Mouse (Mus musculus) left cerebral cortex, adult 11 months (tissue): ENCODE measurements around the gene Tshr.
A peak's percentile ranks its signal among the peaks of the same experiment; 100 is the strongest.
"Not testable (repeated sequence)": the region's sequence is repeated elsewhere in the genome, so short reads cannot be mapped to it uniquely, and the experiment has no call there.

Experiments
- DNase-seq: peaks from one replicate; pipeline ENCODE4 v3.0.0; 2022; ENCODE audit warnings: low spot score

The Tshr gene

DNA sequence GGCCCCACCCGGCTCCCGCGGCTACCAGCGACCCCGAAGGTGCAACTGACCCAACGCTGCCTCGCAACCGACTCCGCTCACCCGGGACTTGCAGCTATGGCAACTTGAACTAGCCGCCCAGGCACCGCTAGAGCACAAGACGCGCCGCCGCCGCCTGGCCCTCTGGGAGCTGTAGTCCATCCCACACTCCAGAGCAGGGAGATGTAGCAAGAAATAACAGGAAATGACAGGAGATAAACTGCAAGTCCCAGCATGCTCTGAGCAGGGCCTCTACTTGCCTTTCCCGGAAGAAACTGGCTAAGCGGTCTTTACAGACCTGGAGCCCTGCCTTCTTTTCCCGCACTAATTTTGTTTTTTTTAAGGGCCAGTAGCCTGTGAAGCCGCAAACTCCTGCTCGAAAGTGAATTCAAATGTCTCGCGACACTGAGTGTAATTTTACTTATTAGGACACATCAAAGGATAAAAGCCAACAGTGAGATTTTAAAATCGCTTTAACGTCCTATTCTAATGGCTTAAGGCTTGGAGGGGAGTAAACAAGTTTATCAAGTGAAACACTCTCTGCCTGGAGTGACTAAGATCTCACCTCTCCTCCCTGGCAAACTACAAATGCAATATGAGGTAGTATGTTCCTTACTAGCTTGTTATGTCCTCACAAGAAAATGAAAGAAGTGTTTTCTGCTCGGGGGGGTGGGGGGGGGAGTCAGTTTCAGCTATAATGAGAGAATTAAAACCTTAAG, at the start of gene Tshr, which contains the start of gene Cep128:
TSS of gene Tshr (plus strand) at position 283 of the 737 bp plus-strand sequence.
TSS of gene Cep128 (minus strand) at position 129 of the 737 bp plus-strand sequence.
- DNase-seq = peak; percentile 88

DNA sequence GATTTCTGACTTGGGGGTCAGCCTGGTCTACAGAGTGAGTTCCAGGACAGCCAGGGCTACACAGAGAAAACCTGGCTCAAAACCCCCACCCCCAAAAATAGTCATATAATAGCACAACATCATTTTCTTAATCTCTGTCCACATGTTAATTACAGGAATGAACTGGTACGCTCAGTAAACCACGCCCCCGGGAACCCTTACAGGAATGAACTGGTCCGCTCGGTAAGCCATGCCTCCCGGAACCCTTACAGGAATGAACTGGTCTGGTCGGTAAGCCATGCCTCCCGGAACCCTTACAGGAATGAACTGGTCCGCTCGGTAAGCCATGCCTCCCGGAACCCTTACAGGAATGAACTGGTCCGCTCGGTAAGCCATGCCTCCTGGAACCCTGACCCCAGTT, 45.7 kb upstream of the Tshr start:
- not testable (repeated sequence) for DNase-seq

- no peak for DNase-seq
Observed at GRCm38 (mm10) chr12:91353783-91354182, 30.6 kb upstream of the Tshr start.

GRCm38 (mm10) chr12:91369173-91369572, 15.2 kb upstream of the Tshr start:
- no peak for DNase-seq

DNA sequence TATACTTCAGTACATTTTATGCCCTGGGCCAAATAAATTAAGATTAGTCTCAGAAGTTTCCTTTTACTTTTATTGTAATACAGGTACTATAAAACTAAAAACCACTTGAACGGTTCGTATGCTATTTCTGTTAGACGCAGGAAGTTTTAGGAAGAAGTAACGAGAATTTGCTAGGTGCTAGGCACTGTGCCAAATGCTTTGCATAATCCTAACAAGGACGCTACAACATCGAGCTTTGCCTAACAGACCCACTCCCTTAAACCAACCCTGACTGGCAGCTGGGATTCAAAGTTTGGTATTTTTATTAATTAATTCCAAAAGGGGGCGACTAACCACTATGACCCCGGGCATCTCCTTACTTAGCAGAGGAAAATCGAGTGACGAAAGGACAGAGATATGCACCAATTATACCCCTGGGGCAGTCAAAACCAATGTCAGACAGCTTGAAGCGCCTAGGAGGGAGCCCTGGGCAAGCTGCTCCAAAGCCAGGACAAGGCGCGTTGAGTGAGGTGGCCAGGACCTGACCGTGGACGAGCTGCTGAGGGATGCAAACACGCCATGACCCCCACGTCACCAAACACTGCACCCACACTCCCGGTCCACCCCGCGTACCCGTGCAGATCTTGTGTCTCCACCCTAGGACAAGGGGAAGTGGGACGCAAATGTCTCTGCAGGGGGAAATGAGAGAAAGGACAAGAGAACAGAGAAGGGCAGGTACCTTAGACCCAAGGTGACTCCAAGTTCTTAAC, 673 bp upstream of the Tshr start:
- no peak for DNase-seq

- peak; percentile 62 for DNase-seq
Observed at GRCm38 (mm10) chr12:91400232-91401048, 16.1 kb downstream of the Tshr start.

- no peak for DNase-seq
Observed at GRCm38 (mm10) chr12:91401049-91401352, 16.6 kb downstream of the Tshr start.

DNA sequence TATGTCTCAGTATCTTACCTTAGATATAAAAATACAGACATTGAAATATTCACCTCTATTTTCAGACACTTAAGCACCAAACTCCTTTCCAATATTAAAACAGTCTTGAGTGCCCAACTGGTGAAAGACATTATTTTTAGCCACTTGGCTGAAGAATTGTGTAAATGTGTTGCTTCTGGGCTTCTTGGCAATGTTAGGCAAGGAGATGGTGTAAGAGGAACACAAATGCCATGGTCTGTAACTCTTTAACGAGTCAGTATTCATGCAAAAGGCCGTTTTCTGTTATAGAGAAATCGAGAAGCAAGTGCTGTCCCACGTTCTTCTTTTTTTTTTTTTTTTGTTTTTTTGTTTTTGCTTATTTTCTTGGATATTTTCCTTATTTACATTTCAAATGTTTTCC, 25.9 kb downstream of the Tshr start:
- DNase-seq = no peak

GRCm38 (mm10) chr12:91412461-91413182, 28.3 kb downstream of the Tshr start:
- no peak for DNase-seq

DNA sequence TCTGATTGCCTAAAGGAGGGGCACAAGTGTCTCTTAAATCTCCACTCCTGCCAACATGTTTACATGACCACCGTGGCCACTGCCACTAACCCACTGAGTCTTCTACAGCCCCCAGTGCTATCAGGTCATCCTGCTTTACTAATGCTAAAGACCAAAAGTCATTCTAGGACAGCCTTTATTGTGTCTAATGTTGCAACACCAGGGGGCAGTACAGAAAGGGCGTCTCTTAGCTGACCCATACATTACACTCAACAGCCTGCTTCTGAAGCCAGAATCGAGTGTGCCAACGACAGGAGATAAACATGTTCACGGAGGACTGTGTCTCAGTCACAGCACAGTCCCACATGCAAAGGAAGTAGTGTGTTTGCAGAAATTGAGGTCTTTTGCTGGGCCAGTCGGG, 30.7 kb downstream of the Tshr start:
- no peak for DNase-seq

DNA sequence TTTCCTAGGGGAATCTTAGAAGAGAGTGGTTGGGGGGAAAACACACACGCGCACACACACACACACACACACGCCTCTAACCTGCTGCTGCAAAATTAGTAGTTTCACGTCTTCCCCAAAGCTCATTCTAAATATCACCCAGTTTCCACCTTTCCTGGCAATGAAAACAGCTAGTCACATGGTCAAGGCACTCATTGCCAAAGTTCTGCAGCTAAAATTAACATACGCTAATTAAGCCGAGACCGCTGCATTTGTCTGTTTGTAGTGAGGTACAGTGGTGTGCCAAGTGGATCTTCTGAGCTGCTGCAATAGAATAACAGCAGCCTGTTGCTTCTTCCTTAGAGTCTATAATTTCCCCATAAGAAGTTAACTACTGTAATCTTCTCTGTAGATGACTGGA, 32.5 kb downstream of the Tshr start:
- DNase-seq = no peak

DNA sequence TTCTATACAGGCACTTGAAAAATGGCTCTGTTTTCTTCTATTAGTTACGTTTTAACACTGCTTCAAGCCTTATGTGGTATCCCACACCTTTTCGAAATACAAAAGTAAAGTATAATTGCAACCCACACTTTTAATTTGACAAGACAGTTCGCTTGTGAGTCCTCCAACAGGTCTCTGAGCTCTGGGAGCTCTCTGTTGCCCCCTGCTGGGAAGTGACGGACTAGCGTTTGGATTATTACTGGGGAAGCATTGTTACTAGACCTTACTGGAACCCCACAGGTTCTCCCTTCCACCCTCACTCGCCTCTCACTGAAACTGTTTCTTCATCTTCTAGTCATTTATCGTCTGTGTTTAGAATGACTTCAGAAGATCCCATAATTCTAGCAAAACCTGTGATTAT, 34.4 kb downstream of the Tshr start:
- DNase-seq = peak; percentile 37

- DNase-seq = no peak
Observed at GRCm38 (mm10) chr12:91421272-91421671, 36.9 kb downstream of the Tshr start.

GRCm38 (mm10) chr12:91423125-91423820, 38.9 kb downstream of the Tshr start:
- DNase-seq = no peak

DNA sequence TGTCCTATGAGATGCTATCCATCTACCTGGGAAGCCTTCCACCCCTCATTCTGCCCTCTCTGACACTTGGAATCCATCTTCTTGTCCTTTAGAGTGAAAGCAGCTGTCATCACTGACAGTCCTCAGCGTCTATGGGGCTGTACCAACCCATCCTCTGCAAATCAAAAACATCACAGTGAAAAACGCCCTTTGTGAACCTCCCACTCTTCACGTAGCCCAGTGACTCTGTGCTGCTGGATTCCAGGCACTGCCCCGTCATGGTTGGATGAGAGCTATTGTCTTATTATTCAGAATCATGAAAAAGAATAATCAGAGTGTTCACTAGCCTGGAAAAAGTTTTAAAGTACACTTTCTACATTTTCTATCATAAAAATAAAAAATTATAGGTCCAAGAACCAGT, 42.1 kb downstream of the Tshr start:
- DNase-seq = no peak

DNA sequence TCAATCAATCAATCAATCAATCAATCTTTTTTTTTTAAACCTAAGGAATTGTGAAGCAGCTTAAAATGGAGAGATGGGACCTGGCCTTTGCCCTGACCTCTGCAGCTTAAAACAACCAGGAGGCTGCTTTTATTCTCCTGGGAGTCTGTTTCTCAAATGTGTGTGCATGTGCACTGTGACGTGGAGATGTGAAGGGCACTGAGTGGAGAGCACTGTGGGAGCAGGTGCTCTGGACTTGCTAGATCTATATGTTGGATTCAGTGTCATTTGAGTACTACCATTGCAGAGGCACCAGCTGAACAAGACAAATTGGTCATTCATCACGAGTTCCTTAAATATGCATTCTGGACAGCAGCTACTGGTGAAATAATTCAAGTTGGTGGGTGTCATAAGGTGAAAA, 42.8 kb downstream of the Tshr start:
- no peak for DNase-seq

DNA sequence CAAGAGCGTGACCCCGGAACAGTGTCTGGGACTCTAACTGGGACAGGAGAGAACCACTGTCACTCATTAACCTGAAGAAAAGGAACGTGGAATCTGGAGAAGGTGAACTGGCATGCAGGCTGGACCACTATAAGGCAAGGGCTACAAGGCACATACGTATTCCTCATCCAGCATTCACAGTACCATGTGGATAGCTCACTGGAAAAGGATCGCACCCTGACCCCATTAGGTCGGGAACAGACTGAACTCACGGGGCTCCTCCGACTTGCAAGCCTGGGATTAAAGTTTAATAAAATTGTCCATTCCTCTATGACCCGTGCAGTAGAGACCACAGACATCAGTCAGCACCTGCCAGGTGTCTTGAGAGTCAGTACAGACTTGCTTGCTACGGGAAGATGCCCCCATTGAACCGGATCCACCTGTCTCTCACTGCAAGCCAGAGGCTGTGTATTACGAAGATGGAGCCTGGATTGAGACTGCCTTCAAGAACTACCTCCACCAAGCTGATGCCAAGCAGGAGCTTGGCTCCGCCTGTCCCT, 97.9 kb downstream of the Tshr start:
- DNase-seq = no peak

DNA sequence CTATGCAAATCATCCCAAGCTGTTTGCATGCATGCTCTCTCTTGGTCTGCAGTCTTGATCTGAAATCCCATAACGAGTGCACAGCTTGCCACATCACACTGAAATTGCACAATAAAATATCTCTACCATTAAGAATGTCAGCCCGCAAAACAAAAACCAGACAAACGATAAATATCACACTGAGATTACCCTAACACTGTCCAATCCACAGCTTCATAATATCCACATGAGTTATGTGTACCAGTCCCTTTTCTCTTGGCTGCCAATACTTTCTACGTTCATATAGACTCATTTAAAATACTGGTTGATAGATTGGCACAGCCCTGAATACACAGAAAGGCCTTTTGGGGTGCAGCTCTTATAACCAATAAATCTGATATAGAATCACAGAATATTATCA, 102.0 kb downstream of the Tshr start:
- no peak for DNase-seq

- DNase-seq = no peak
Observed at GRCm38 (mm10) chr12:91488406-91488805, 104.0 kb downstream of the Tshr start.

DNA sequence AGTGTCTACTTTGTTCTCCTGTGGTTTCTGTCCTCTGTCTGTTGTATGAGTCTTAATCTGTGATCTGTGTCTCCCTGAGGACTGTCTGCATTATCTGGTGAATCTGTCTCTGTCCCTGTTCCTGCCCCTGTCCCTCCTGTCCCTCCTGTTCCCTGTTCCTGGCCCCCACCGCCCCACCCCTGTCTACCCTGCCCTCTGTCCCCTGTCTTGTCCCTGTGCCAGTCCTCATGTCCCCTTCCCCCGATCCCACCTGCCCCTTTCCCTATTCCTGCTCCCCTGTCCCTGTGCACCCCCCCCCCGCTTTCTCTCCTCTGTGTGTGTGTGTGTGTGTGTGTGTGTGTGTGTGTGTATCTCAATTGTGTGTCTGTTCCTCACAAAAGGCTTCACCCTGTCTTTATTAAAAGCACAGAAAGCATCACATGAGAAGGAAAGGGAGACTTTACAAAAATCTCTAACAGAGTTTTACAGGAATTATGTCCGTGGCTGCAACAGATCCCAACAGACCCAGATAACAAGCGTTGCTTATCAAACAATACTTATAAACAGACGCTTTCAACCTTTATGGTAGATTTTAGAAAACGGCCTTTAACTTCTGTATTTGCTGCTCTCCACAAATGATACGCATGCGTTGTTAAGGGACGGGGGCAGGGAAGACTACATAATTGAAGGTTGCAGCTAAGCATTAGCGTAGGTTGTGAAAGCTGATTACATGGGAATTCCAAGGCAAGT, 111.3 kb downstream of the Tshr start:
- no peak for DNase-seq

DNA sequence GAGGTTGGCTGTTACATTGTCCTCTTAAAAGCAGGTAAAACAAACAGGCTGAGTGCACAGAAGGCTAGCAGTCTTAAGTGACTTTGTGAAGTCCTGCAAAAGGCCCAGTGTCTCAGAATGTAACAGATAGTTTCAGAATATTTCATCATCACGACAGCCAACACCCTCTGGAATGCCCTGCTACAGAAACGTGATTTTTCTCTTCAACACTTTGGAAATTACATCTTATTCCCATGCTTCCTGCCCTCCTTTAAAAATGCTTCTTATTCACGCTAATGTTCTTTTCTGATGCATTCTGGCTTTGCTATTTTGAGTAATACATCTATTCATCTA, 111.8 kb downstream of the Tshr start:
- no peak for DNase-seq
